Mouse (Mus musculus): Measurements from ENCODE around the gene Zfp663.

- no peak for TF ChIP-seq POLR2A (IDR thresholded peaks at IDR 0.05; ENCODE audit: low read depth, low read length)
- TF ChIP-seq CTCF (IDR thresholded peaks at IDR 0.05; ENCODE audit: borderline replicate concordance, insufficient read depth, low read length) = no peak
Observed at GRCm38 (mm10) chr2:165387370-165387769, 18.8 kb upstream of the Zfp663 start.

All from embryonic fibroblast, embryonic 13.5 days (primary cell).